Mouse (Mus musculus): ENCODE results near the gene Mmab. TPM values are rescaled to one million over a fixed set of nuclear protein-coding genes. Genes with fewer than 3 reads are reported as not detected.

The Mmab gene
- polyA plus RNA-seq, 1 experiment from 2014 or later, result 27.7 TPM

DNA sequence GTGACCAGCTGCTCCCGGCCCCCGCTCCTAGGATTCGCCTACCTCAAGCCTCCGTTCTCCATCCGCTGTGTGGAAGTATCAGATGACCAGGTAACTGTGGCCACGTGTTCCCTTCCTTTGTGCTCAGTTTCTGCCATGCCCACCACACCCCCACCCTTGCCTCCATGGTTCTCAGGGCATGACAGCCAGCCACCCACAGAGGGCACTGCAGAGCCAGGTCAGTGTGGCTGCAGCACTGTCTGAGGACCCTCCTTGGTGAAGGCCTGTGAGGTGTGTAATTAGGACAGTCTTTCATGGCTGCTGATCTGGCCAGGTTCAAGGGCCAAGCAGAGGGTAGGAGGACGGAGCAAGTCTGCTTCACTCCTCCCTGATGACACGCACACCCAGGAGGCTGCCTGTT, 25.3 kb downstream of the Mmab start:
- no peak for ATAC-seq
- Histone ChIP-seq H3K4me1 (replicated peaks; ENCODE audit: control insufficient read depth, insufficient read depth, low read length) (peaks cover under 1% of the 10 kb centered on the region; the same call in 1 of the 2 replicates), H3K4me3 (replicated peaks; ENCODE audit: low read length) (no peak overlapping the region), H3K27me3 (replicated peaks; ENCODE audit: control insufficient read depth, insufficient read depth, low read length) (no peaks in the 10 kb centered on the region), H3K36me3 (ENCODE audit: control insufficient read depth, insufficient read depth) (peaks cover 23% of the 10 kb centered on the region), H3K27ac (ENCODE audit: low read length) (no peak overlapping the region), H3K9me3 (ENCODE audit: control insufficient read depth, low read length) (no peaks in the 10 kb centered on the region), H3K9ac (replicated peaks; ENCODE audit: low read depth, low read length) (no peak overlapping the region), H3K4me2 (ENCODE audit: low read length) (no peak overlapping the region)
- WGBS, result 83% methylated on average over 8 of the region's 8 CpGs

- 89% methylated on average over 8 of the region's 8 CpGs for WGBS
- Histone ChIP-seq H3K27ac (ENCODE audit: low read length) (no peak overlapping the region), H3K27me3 (replicated peaks; ENCODE audit: control insufficient read depth, insufficient read depth, low read length) (no peaks in the 10 kb centered on the region), H3K4me3 (replicated peaks; ENCODE audit: low read length) (no peak overlapping the region), H3K4me1 (replicated peaks; ENCODE audit: control insufficient read depth, insufficient read depth, low read length) (no peaks in the 10 kb centered on the region), H3K4me2 (ENCODE audit: low read length) (no peak overlapping the region), H3K36me3 (ENCODE audit: control insufficient read depth, insufficient read depth) (peaks cover 31% of the 10 kb centered on the region), H3K9me3 (ENCODE audit: control insufficient read depth, low read length) (no peaks in the 10 kb centered on the region), H3K9ac (replicated peaks; ENCODE audit: low read depth, low read length) (no peak overlapping the region)
- ATAC-seq, result no peak
These were observed 27.0 kb downstream of the Mmab start for GRCm38 (mm10) chr5:114416855-114417254.

- 96% methylated on average over 5 of the region's 5 CpGs for WGBS
- Histone ChIP-seq H3K4me2 (ENCODE audit: low read length) (no peak overlapping the region), H3K9ac (replicated peaks; ENCODE audit: low read depth, low read length) (no peak overlapping the region), H3K4me3 (replicated peaks; ENCODE audit: low read length) (no peak overlapping the region), H3K36me3 (ENCODE audit: control insufficient read depth, insufficient read depth) (peaks cover 34% of the 10 kb centered on the region), H3K27me3 (replicated peaks; ENCODE audit: control insufficient read depth, insufficient read depth, low read length) (no peaks in the 10 kb centered on the region), H3K27ac (ENCODE audit: low read length) (no peak overlapping the region), H3K4me1 (replicated peaks; ENCODE audit: control insufficient read depth, insufficient read depth, low read length) (no peaks in the 10 kb centered on the region), H3K9me3 (ENCODE audit: control insufficient read depth, low read length) (no peaks in the 10 kb centered on the region)
- ATAC-seq, result no peak
These were observed 28.3 kb downstream of the Mmab start for GRCm38 (mm10) chr5:114415606-114416005.

- Histone ChIP-seq H3K27me3 (replicated peaks; ENCODE audit: control insufficient read depth, insufficient read depth, low read length) (no peaks in the 10 kb centered on the region), H3K36me3 (ENCODE audit: control insufficient read depth, insufficient read depth) (peaks cover 30% of the 10 kb centered on the region), H3K9ac (replicated peaks; ENCODE audit: low read depth, low read length) (no peak overlapping the region), H3K4me2 (ENCODE audit: low read length) (no peak overlapping the region), H3K4me3 (replicated peaks; ENCODE audit: low read length) (no peak overlapping the region), H3K9me3 (ENCODE audit: control insufficient read depth, low read length) (no peaks in the 10 kb centered on the region), H3K4me1 (replicated peaks; ENCODE audit: control insufficient read depth, insufficient read depth, low read length) (no peaks in the 10 kb centered on the region), H3K27ac (ENCODE audit: low read length) (no peak overlapping the region)
- ATAC-seq, result no peak
- 87% methylated on average over 16 of the region's 16 CpGs for WGBS
These were observed 30.7 kb downstream of the Mmab start for GRCm38 (mm10) chr5:114413067-114413735.

GRCm38 (mm10) chr5:114412361-114412998, 31.4 kb downstream of the Mmab start:
- 88% methylated on average over 23 of the region's 23 CpGs for WGBS
- Histone ChIP-seq H3K4me3 (replicated peaks; ENCODE audit: low read length) (no peak overlapping the region), H3K4me2 (ENCODE audit: low read length) (no peak overlapping the region), H3K27ac (ENCODE audit: low read length) (no peak overlapping the region), H3K27me3 (replicated peaks; ENCODE audit: control insufficient read depth, insufficient read depth, low read length) (no peaks in the 10 kb centered on the region), H3K4me1 (replicated peaks; ENCODE audit: control insufficient read depth, insufficient read depth, low read length) (no peaks in the 10 kb centered on the region), H3K9me3 (ENCODE audit: control insufficient read depth, low read length) (no peaks in the 10 kb centered on the region), H3K36me3 (ENCODE audit: control insufficient read depth, insufficient read depth) (peaks cover 36% of the 10 kb centered on the region), H3K9ac (replicated peaks; ENCODE audit: low read depth, low read length) (no peak overlapping the region)
- ATAC-seq, result no peak

- Histone ChIP-seq H3K27ac (ENCODE audit: low read length) (no peak overlapping the region), H3K27me3 (replicated peaks; ENCODE audit: control insufficient read depth, insufficient read depth, low read length) (no peaks in the 10 kb centered on the region), H3K4me2 (ENCODE audit: low read length) (no peak overlapping the region), H3K9ac (replicated peaks; ENCODE audit: low read depth, low read length) (no peak overlapping the region), H3K36me3 (ENCODE audit: control insufficient read depth, insufficient read depth) (peaks cover 43% of the 10 kb centered on the region), H3K4me1 (replicated peaks; ENCODE audit: control insufficient read depth, insufficient read depth, low read length) (no peaks in the 10 kb centered on the region), H3K4me3 (replicated peaks; ENCODE audit: low read length) (no peak overlapping the region), H3K9me3 (ENCODE audit: control insufficient read depth, low read length) (no peaks in the 10 kb centered on the region)
- no peak for ATAC-seq
- WGBS, result 86% methylated on average over 13 of the region's 13 CpGs
These were observed 33.4 kb downstream of the Mmab start for GRCm38 (mm10) chr5:114410429-114410828.

- no peak overlapping the region for H3K4me2 ChIP-seq (ENCODE audit: low read length)
- H3K9ac ChIP-seq (replicated peaks; ENCODE audit: low read depth, low read length), result no peak overlapping the region
- no peak overlapping the region for H3K4me3 ChIP-seq (replicated peaks; ENCODE audit: low read length)
- no peaks in the 10 kb centered on the region for H3K4me1 ChIP-seq (replicated peaks; ENCODE audit: control insufficient read depth, insufficient read depth, low read length)
- no peaks in the 10 kb centered on the region for H3K27me3 ChIP-seq (replicated peaks; ENCODE audit: control insufficient read depth, insufficient read depth, low read length)
- ATAC-seq, result no peak
- peaks cover 56% of the 10 kb centered on the region for H3K36me3 ChIP-seq (ENCODE audit: control insufficient read depth, insufficient read depth)
- no peaks in the 10 kb centered on the region for H3K9me3 ChIP-seq (ENCODE audit: control insufficient read depth, low read length)
- 92% methylated on average over 11 of the region's 11 CpGs for WGBS
- H3K27ac ChIP-seq (ENCODE audit: low read length), result no peak overlapping the region
These were observed 35.0 kb downstream of the Mmab start for GRCm38 (mm10) chr5:114408846-114409245.

DNA sequence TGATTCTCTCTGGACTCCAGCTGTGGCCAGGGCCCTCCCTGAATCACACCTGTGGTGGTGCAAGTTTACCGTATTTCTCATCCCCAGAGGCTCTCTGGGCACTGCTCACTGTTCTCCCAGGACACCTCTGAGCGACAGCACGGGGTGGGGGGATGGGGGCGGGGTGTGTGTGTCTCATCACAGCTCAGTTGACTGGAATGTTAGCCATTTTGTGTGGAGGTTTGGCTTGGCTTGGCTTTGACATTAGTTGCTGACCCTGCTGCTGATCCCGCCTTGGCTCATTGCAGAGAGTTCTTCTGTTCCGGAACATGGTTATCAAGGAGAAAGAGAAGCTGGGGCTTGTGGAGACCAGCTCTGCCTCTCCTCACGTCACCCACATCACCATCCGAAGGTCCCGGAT, 36.0 kb downstream of the Mmab start:
- Histone ChIP-seq H3K9ac (replicated peaks; ENCODE audit: low read depth, low read length) (no peak overlapping the region), H3K4me2 (ENCODE audit: low read length) (no peak overlapping the region), H3K27ac (ENCODE audit: low read length) (no peak overlapping the region), H3K4me3 (replicated peaks; ENCODE audit: low read length) (no peak overlapping the region), H3K36me3 (ENCODE audit: control insufficient read depth, insufficient read depth) (peaks cover 61% of the 10 kb centered on the region), H3K27me3 (replicated peaks; ENCODE audit: control insufficient read depth, insufficient read depth, low read length) (no peaks in the 10 kb centered on the region), H3K4me1 (replicated peaks; ENCODE audit: control insufficient read depth, insufficient read depth, low read length) (no peaks in the 10 kb centered on the region), H3K9me3 (ENCODE audit: control insufficient read depth, low read length) (no peaks in the 10 kb centered on the region)
- WGBS, result 91% methylated on average over 9 of the region's 9 CpGs
- no peak for ATAC-seq

DNA sequence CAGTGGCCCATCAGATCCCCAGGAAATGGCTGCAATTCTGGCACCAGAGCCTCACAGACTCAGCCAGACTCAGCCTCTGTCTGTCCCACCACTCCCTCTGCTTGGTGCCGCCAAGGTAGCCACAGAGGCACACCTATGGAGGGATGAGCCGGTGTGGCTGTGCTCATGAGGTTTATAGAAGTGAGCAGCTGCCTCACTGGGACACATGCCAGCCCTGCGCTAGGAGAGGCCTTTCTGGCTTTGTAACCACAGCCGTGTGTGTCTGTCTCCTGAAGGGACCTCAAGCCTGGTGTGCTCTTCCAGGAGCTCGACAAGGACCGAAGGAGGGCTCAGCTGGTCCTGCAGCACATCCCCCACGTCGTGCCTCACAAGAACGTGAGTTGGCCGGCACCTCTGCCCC, 36.6 kb downstream of the Mmab start:
- Histone ChIP-seq H3K9ac (replicated peaks; ENCODE audit: low read depth, low read length) (no peak overlapping the region), H3K27ac (ENCODE audit: low read length) (no peak overlapping the region), H3K4me3 (replicated peaks; ENCODE audit: low read length) (no peak overlapping the region), H3K4me2 (ENCODE audit: low read length) (no peak overlapping the region), H3K36me3 (ENCODE audit: control insufficient read depth, insufficient read depth) (peaks cover 61% of the 10 kb centered on the region), H3K27me3 (replicated peaks; ENCODE audit: control insufficient read depth, insufficient read depth, low read length) (no peaks in the 10 kb centered on the region), H3K9me3 (ENCODE audit: control insufficient read depth, low read length) (no peaks in the 10 kb centered on the region), H3K4me1 (replicated peaks; ENCODE audit: control insufficient read depth, insufficient read depth, low read length) (no peaks in the 10 kb centered on the region)
- WGBS, result 73% methylated on average over 10 of the region's 10 CpGs
- no peak for ATAC-seq
